In genomic region chr19:44755693-44756420, GRCm38 (mm10) we compare ENCODE assay signal across 8 mouse cellular contexts. TPM values are rescaled to one million over a fixed set of nuclear protein-coding genes. Genes with fewer than 3 reads are reported as not detected.
DNase-seq lines count a peak whose midpoint lies in the region; ATAC-seq lines count a peak whose summit lies in the region.

Gene Pax2 (plus strand): TSS chr19:44756045.

- no peaks in the 10 kb centered on the region for H3K9me3 ChIP-seq in embryonic facial prominence, embryonic 15.5 days (replicated peaks)
- no peaks in the 10 kb centered on the region for H3K9me3 ChIP-seq in hindbrain, embryonic 15.5 days
- H3K9me3 ChIP-seq in liver, embryonic 16.5 days (replicated peaks; ENCODE audit: control insufficient read depth, low read length): no peaks in the 10 kb centered on the region

- H3K36me3 ChIP-seq in embryonic facial prominence, embryonic 15.5 days: no peaks in the 10 kb centered on the region
- H3K36me3 ChIP-seq in hindbrain, embryonic 15.5 days: no peaks in the 10 kb centered on the region
- no peaks in the 10 kb centered on the region for H3K36me3 ChIP-seq in liver, embryonic 16.5 days (ENCODE audit: control insufficient read depth, insufficient read depth)

- H3K9ac ChIP-seq in embryonic facial prominence, embryonic 15.5 days: no peak within 1 kb of the TSS
- H3K9ac ChIP-seq in hindbrain, embryonic 15.5 days: peak within 1 kb of the TSS; percentile 42
- no peak within 1 kb of the TSS for H3K9ac ChIP-seq in liver, embryonic 16.5 days (ENCODE audit: low read depth, low read length)

- WGBS in embryonic facial prominence, embryonic 15.5 days: under 1% methylated on average over 52 of the region's 52 CpGs
- WGBS in hindbrain, embryonic 15.5 days: under 1% methylated on average over 44 of the region's 52 CpGs
- under 1% methylated on average over 52 of the region's 52 CpGs for WGBS in liver, embryonic 16.5 days (ENCODE audit: insufficient replicate concordance)

- H3K4me3 ChIP-seq in embryonic facial prominence, embryonic 15.5 days (replicated peaks): peak within 1 kb of the TSS; percentile 36
- peak within 1 kb of the TSS; percentile 40 for H3K4me3 ChIP-seq in hindbrain, embryonic 15.5 days
- H3K4me3 ChIP-seq in liver, embryonic 16.5 days (ENCODE audit: low read depth, low read length): peak within 1 kb of the TSS; percentile 7

- H3K4me1 ChIP-seq in embryonic facial prominence, embryonic 15.5 days: peaks cover 35% of the 10 kb centered on the region
- peaks cover 52% of the 10 kb centered on the region for H3K4me1 ChIP-seq in hindbrain, embryonic 15.5 days (replicated peaks)
- peaks cover 3% of the 10 kb centered on the region for H3K4me1 ChIP-seq in liver, embryonic 16.5 days (ENCODE audit: control insufficient read depth, low read depth, low read length)

- peak within 1 kb of the TSS; percentile 57 for H3K4me2 ChIP-seq in embryonic facial prominence, embryonic 15.5 days (replicated peaks)
- H3K4me2 ChIP-seq in hindbrain, embryonic 15.5 days: peak within 1 kb of the TSS; percentile 52
- peak within 1 kb of the TSS; percentile 36 for H3K4me2 ChIP-seq in liver, embryonic 16.5 days (ENCODE audit: low read depth, low read length)

- no peak within 1 kb of the TSS for H3K27ac ChIP-seq in embryonic facial prominence, embryonic 15.5 days (replicated peaks)
- H3K27ac ChIP-seq in hindbrain, embryonic 15.5 days (replicated peaks): peak within 1 kb of the TSS; percentile 80
- no peak within 1 kb of the TSS for H3K27ac ChIP-seq in liver, embryonic 16.5 days (ENCODE audit: low read length)

- no peak for ATAC-seq in embryonic facial prominence, embryonic 15.5 days (ENCODE audit: insufficient number of reproducible peaks, low FRiP score, low TSS enrichment, low read depth)
- peak; percentile 39 for ATAC-seq in hindbrain, embryonic 15.5 days (ENCODE audit: low FRiP score, low read depth)
- no peak for ATAC-seq in liver, embryonic 16.5 days (ENCODE audit: low read depth)

- H3K27me3 ChIP-seq in embryonic facial prominence, embryonic 15.5 days: peaks cover 94% of the 10 kb centered on the region
- peaks cover 49% of the 10 kb centered on the region for H3K27me3 ChIP-seq in hindbrain, embryonic 15.5 days
- peaks cover 99% of the 10 kb centered on the region for H3K27me3 ChIP-seq in liver, embryonic 16.5 days (ENCODE audit: control insufficient read depth, insufficient read depth, low read depth, low read length)

- intact Hi-C loops in heart, postnatal 25 days (cut with DNase I): loop anchor here (2.0 to 10.0 kb wide), 4 partner anchors 131 to 476 kb away; partner anchors contain the start of gene Tlx1

- DNase-seq in heart, adult 18-20 months: peak; percentile 30 to 49
- no peak for DNase-seq in heart, postnatal 25 days (ENCODE audit: low spot score)
- no peak for DNase-seq in thymus, postnatal 14 days
- no peak for DNase-seq in layer of hippocampus, postnatal 14 days (ENCODE audit: low spot score in 2 of 2)
- DNase-seq in B cell, adult 2 months: no peak

RNA-seq across cellular contexts. Expression of gene Pax2, which starts in this region (rescaled TPM):
- total RNA-seq in heart, adult 18-20 months (2021): not detected
- total RNA-seq in heart, postnatal 25 days (2021): not detected
- 0.08 TPM in 1 of 2 replicates, not detected in the other for polyA plus RNA-seq in embryonic facial prominence, embryonic 15.5 days (2015; fragmentation: Nextera tagmentation; extraction: Ambion mirVana)
- polyA plus RNA-seq in hindbrain, embryonic 15.5 days (2015; fragmentation: Nextera tagmentation; extraction: Ambion mirVana): 12.3 and 15.5 TPM in 2 replicates
- not detected in 2 replicates for polyA plus RNA-seq in liver, embryonic 16.5 days (2015; fragmentation: Nextera tagmentation; extraction: Ambion mirVana)
- total RNA-seq in layer of hippocampus, postnatal 14 days (2021): under 1 TPM; 0.24 to 0.28 TPM

Comparison
In these comparisons a context has a peak if more than half of its experiments do, and no peak if none do; other contexts are left out.
1. RNA of gene Pax2 (polyA plus RNA-seq): 12.3 to 15.5 TPM in hindbrain, embryonic 15.5 days; 0.08 TPM in embryonic facial prominence, embryonic 15.5 days and not detected in liver, embryonic 16.5 days; every median in the first group is over 10 times any median in the second.
2. Peak in DNase-seq in heart, adult 18-20 months; RNA of the gene not detected or under 1 TPM.
3. Peak in every context shown above with its lines, with median percentiles within 50 percentile points of each other: H3K4me2 ChIP-seq and H3K4me3 ChIP-seq.